Mouse (Mus musculus) hindbrain, embryonic 16.5 days (tissue): ENCODE results near the gene Dio1. TPM values are rescaled to one million over a fixed set of nuclear protein-coding genes. Genes with fewer than 3 reads are reported as not detected.
A peak's percentile ranks its signal among the peaks of the same experiment; 100 is the strongest.

Experiments used
- ATAC-seq: fragments of 200-750 bp; cut with Nextera tagmentation; 2 replicates; pipeline ENCODE4 v1.8.0; 2017; ENCODE audit warnings: moderate TSS enrichment, moderate library complexity
- H3K27ac ChIP-seq: fragments of 300-500 bp; sonication (generic); 2 replicates; pipeline ENCODE4 v1.5.1; 2014; ENCODE audit warnings: low read depth, mild to moderate bottlenecking, control low read depth, low read length, moderate library complexity
- H3K27me3 ChIP-seq: fragments of 300-500 bp; sonication (generic); replicated peaks from 2 replicates; pipeline ENCODE4 v1.6.1; 2014; ENCODE audit warnings: low read length; ENCODE audit not compliant: control insufficient read depth, insufficient read depth
- H3K36me3 ChIP-seq: fragments of 300-500 bp; sonication (generic); 2 replicates; pipeline ENCODE4 v1.6.1; 2014; ENCODE audit warnings: mild to moderate bottlenecking, low read length, moderate library complexity, mixed read lengths; ENCODE audit not compliant: control insufficient read depth, insufficient read depth
- H3K4me1 ChIP-seq: fragments of 300-500 bp; sonication (generic); 2 replicates; pipeline ENCODE4 v1.6.1; 2014; ENCODE audit warnings: low read depth, low read length; ENCODE audit not compliant: control insufficient read depth, insufficient read depth
- H3K4me2 ChIP-seq: fragments of 300-500 bp; sonication (generic); 2 replicates; pipeline ENCODE4 v1.6.1; 2014; ENCODE audit warnings: mild to moderate bottlenecking, low read length, control low read depth, moderate library complexity
- H3K4me3 ChIP-seq: fragments of 300-500 bp; sonication (generic); 2 replicates; pipeline ENCODE4 v1.5.1; 2014; ENCODE audit warnings: mild to moderate bottlenecking, low read length, control low read depth, moderate library complexity
- H3K9ac ChIP-seq: fragments of 300-500 bp; sonication (generic); 2 replicates; pipeline ENCODE4 v1.6.1; 2014; ENCODE audit warnings: low read depth, mild to moderate bottlenecking, control low read depth, low read length, moderate library complexity
- H3K9me3 ChIP-seq: fragments of 300-500 bp; sonication (generic); 2 replicates; pipeline ENCODE4 v1.6.1; 2014; ENCODE audit warnings: mild to moderate bottlenecking, low read length, moderate library complexity; ENCODE audit not compliant: control insufficient read depth
- WGBS: fragments of 180-500 bp; shearing (Covaris S2); extraction: QIAGEN DNeasy Blood & Tissue Kit; methylation state at CpG from one replicate; pipeline ENCODE4 v1.1.7; 2014; 5-methylcytosine and 5-hydroxymethylcytosine counted together
- polyA plus RNA-seq: library from polyadenylated mRNA; unstranded; fragments of >200 nt; fragmentation: Nextera tagmentation; extraction: Ambion mirVana; gene quantifications from 2 replicates; pipeline ENCODE4 v1.2.1, GENCODE M21; 2015

Gene Dio1
- polyA plus RNA-seq = not detected in 2 replicates

DNA sequence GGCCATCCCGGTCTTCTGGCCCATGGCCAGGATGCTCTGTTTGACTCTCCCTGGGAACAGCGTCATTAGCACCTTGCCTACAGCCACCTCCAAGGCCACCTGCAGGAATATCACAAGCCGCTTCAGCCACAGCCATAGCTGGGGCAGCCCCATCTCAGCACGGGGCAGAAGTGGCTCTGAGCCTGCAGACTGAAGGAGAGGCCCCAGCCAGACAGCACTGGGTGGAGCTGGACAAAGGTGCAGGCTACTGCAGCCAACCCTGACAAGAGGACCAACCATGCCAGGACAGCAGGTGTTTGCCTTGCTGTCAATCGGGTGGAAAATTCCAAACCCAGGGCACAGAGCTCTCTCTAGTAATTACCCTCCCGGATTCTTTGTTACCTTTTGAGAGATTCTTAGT, at the start of gene Dio1:
Gene Dio1, minus strand, starts transcription at position 204 of the 400 bp plus-strand sequence.
- ATAC-seq = no peak

DNA sequence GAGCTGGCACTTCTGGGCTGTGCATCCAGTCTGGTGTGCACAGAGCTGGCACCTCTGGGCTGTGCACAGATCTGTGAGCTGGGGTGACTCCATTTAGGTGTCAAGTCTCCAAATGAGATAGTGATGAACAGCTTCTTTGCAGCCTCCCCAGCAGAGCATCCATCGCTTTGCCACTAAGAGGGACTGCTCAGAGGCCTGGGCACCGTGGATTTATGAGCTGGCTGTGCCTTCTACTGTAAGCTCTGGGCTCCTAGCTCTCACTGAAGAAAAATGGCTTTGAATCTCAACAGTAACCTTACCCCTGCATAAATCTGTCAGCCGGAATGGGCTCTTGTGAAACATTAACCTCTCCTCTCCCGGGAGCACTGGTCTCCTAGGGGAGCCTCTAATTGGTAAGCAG, 47.6 kb upstream of the Dio1 start:
- Histone ChIP-seq H3K4me3 (no peak overlapping the region), H3K27ac (no peak overlapping the region), H3K27me3 (no peaks in the 10 kb centered on the region), H3K4me2 (no peak overlapping the region), H3K36me3 (no peaks in the 10 kb centered on the region), H3K9ac (peak overlapping the region; percentile 17; the same call in 1 of the 2 replicates), H3K4me1 (no peaks in the 10 kb centered on the region), H3K9me3 (no peaks in the 10 kb centered on the region)
- WGBS = 29% methylated on average over 4 of the region's 4 CpGs
- ATAC-seq = peak; percentile 67

More for the DNA sequence above, at the start of gene Dio1:
- H3K4me3 ChIP-seq = no peak within 1 kb of the TSS
- no peaks in the 10 kb centered on the region for H3K36me3 ChIP-seq
- 61% methylated on average over 6 of the region's 6 CpGs for WGBS
- no peak within 1 kb of the TSS for H3K4me2 ChIP-seq
- H3K9me3 ChIP-seq = 0 out of 2 replicates have a peak, but pooled peaks cover 3% of the 10 kb centered on the region
- no peaks in the 10 kb centered on the region for H3K27me3 ChIP-seq
- no peaks in the 10 kb centered on the region; the same call in 1 of the 2 replicates for H3K4me1 ChIP-seq
- no peak within 1 kb of the TSS for H3K9ac ChIP-seq
- no peak within 1 kb of the TSS for H3K27ac ChIP-seq

DNA sequence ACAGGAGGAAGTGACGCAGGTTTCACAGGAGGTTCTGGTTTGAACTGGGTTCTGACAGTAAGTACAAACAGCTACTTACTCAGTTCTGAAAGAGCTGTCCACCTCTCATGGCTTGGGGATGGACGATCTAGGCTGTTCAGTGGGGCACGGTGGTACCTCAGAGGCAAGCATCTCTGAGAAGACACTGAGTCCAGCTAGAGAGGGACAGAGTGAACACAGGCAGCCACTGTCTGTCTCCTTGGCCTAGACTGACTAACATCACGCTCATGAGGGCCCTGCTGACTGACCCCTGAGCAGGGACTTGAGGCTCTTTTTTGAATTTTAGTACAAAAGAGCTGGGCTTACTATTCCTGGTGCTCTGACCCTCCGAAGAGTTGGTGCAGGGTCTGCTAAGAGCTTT, 47.2 kb upstream of the Dio1 start:
- Histone ChIP-seq H3K27ac (no peak overlapping the region), H3K27me3 (no peaks in the 10 kb centered on the region), H3K9ac (no peak overlapping the region), H3K4me3 (no peak overlapping the region), H3K4me2 (no peak overlapping the region), H3K36me3 (no peaks in the 10 kb centered on the region), H3K9me3 (no peaks in the 10 kb centered on the region), H3K4me1 (no peaks in the 10 kb centered on the region)
- WGBS = 81% methylated on average over 5 of the region's 5 CpGs
- no peak for ATAC-seq

DNA sequence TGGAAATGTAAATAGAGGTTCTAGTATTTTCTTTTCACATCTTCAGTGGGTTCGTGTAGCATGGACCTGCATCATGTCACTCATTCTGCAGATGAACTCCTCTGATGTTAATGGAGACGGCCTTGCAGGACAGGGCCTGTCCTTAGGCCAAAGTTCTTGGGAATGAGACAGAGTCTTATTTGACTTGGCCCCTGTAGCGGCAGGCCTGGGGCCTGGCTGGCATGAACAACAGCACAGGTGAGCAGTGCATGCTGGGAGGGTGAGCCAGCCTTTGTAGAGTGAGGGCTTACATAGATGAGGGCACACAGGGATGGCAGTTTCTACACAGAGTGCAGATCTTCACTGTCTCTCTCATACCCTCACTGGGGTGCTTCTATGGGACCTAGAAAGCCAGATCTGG, 46.6 kb upstream of the Dio1 start:
- no peak overlapping the region for H3K27ac ChIP-seq
- H3K9me3 ChIP-seq = no peaks in the 10 kb centered on the region
- no peak for ATAC-seq

DNA sequence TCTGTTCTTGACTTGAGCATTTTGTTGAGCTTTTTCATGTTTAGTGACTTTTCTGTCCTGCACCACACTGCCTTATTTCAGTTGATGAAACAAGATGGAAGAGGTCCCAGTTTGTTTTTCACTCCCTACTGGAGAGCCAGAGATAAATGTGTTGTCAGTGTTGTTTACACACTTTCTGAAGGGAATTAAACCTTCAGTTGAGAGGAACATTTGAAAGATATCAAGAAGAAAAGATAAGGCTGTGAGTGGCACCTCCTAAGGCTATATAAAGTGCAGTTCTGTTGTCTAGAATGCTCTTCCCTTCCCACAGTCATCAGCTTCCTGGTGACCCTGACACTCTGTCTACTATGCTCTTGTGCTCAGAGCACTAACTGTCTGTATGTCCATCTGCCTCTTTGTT, 44.4 kb upstream of the Dio1 start:
- Histone ChIP-seq H3K4me3 (no peak overlapping the region), H3K9me3 (no peaks in the 10 kb centered on the region), H3K4me2 (no peak overlapping the region), H3K9ac (no peak overlapping the region), H3K27ac (no peak overlapping the region), H3K4me1 (peaks cover 7% of the 10 kb centered on the region), H3K36me3 (no peaks in the 10 kb centered on the region), H3K27me3 (no peaks in the 10 kb centered on the region)
- ATAC-seq = no peak

More for the DNA sequence above, 46.6 kb upstream of the Dio1 start:
- WGBS = 93% methylated on average over 3 of the region's 3 CpGs
- Histone ChIP-seq H3K27me3 (no peaks in the 10 kb centered on the region), H3K36me3 (no peaks in the 10 kb centered on the region), H3K9ac (no peak overlapping the region), H3K4me2 (no peak overlapping the region), H3K4me3 (no peak overlapping the region), H3K4me1 (peaks cover 5% of the 10 kb centered on the region; the same call in 1 of the 2 replicates)

DNA sequence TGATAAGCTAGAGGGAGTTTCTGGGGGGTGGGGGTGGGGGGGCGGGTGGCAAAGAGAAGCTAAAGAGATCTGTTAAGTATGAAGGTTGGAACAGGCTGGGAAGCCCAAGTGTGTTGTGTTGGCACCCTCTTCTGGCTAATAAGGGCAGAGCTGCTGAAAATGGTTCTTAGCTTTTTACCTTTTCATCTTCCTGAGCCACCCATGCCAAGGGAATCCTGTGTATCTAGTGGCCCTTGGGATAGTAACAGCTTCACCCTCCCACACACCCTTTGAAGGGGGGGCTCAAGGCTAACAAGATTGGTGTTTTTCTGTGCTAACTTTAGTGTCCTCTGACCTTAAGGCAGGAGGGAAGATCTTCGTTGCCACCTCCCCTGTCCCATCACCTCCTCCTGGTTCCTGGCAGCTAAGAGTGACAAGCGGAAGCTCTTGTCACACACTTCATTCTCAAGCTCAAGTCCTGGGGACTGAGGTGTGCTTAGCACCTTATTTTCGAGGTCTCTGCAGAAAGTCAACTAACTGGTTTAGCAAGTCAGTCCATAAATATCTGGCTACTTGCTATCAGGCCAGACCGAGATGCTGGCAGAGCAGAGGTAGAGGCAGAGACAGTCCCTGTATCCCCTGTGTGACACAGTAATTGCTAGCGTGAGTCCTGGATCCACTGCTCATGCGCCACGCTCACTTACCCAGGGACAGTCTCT, 42.5 kb upstream of the Dio1 start:
- H3K9ac ChIP-seq = no peak overlapping the region
- no peak overlapping the region for H3K4me2 ChIP-seq
- no peak overlapping the region for H3K4me3 ChIP-seq
- ATAC-seq = peak; percentile 64; the same call in 1 of the 2 replicates
- 75% methylated on average over 8 of the region's 8 CpGs for WGBS
- no peaks in the 10 kb centered on the region for H3K27me3 ChIP-seq
- H3K4me1 ChIP-seq = peaks cover 7% of the 10 kb centered on the region
- no peak overlapping the region for H3K27ac ChIP-seq
- H3K36me3 ChIP-seq = no peaks in the 10 kb centered on the region
- H3K9me3 ChIP-seq = no peaks in the 10 kb centered on the region

DNA sequence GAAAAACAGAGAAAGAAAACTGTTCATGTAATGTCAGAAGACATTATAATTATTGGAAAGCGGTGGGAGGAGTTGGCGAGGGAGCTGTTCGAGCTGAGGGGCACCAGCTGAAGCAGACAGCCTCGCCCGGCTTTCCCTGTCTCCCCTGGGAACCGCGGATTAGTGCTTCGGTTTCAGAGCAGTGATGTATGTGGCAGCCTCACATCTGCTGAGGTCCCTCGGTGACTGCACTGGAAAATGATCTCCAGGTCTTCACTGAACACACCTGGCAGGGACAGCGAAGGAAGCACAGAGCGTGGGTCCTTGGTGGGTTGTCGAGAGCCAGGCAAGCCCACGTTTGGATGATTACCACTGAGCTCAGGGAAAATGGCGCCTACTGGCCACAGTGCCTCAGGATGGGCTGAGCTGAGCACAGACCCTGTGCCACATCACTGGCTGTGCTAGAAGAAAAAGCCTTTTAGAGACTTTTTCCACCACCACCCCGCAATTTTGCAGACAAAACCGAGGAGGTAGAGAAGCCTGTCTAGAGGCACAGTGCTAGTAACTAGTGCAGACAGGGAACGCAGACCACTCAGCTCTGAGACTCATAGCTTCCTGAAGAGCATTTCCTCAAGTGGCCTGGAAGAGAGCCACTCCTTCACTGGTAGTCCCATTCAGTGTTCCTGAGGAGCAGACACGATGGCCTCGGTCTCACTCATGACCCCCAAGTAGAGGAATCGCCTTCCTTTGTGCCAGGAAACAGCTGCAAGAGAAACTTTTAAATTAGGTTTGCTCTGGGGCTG, 41.8 kb upstream of the Dio1 start:
- 57% methylated on average over 20 of the region's 20 CpGs for WGBS
- peak; percentile 31; the same call in 1 of the 2 replicates for ATAC-seq
- H3K27ac ChIP-seq = peak overlapping the region; percentile 42; the same call in 1 of the 2 replicates
- H3K9ac ChIP-seq = 0 out of 2 replicates have a peak overlapping the region, but pooled peaks have one; percentile 19
- H3K4me3 ChIP-seq = no peak overlapping the region
- no peaks in the 10 kb centered on the region for H3K9me3 ChIP-seq
- no peaks in the 10 kb centered on the region for H3K36me3 ChIP-seq
- no peaks in the 10 kb centered on the region for H3K27me3 ChIP-seq
- H3K4me2 ChIP-seq = 0 out of 2 replicates have a peak overlapping the region, but pooled peaks have one; percentile 16
- peaks cover 7% of the 10 kb centered on the region for H3K4me1 ChIP-seq

DNA sequence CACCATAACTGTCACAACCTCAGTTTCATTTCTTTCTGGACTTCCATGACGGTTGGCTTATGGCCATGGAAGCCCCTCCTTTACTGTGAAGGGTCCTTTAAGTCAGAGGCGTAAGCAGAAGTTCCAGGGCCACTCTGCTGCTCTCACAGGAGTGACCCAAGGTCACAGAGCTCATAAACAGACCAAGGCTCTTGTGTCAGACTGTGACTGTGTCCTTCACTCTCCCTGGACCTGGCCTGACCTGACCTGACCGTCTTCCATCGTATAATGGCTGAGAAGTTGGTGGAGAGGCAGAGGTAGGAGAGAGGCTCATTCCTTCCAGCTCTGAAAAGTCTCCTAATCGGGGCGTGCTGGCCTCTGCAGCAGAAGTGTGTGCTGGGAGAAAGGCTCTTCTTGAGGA, 40.3 kb upstream of the Dio1 start:
- ATAC-seq = no peak
- 81% methylated on average over 6 of the region's 6 CpGs for WGBS

DNA sequence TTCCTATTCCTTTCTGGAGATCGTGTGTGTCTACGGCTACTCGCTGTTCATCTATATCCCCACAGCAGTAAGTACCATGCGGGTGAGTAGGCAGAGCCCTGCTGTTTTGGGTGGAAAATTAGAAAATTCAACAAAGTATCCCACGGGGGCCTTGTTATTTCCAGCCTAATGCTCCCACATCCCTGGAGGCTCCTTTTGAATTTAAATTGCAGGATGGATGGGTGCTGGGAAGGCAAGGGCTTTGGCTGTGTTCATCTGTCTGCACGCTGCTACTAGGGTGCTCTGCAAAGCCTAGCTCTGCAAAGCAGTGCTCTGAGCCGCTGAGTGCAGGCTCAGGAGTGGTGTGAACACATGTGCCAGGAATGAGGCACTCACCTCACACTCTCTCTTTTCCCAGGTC, 37.6 kb upstream of the Dio1 start:
- no peaks in the 10 kb centered on the region for H3K36me3 ChIP-seq
- no peak overlapping the region for H3K9ac ChIP-seq
- WGBS = 73% methylated on average over 7 of the region's 7 CpGs
- no peak overlapping the region for H3K27ac ChIP-seq
- H3K4me3 ChIP-seq = no peak overlapping the region
- no peaks in the 10 kb centered on the region for H3K27me3 ChIP-seq
- H3K9me3 ChIP-seq = no peaks in the 10 kb centered on the region
- no peak overlapping the region for H3K4me2 ChIP-seq
- ATAC-seq = peak; percentile 54; the same call in 1 of the 2 replicates
- peaks cover 7% of the 10 kb centered on the region for H3K4me1 ChIP-seq

More for the DNA sequence above, 40.3 kb upstream of the Dio1 start:
- Histone ChIP-seq H3K9ac (no peak overlapping the region), H3K36me3 (no peaks in the 10 kb centered on the region), H3K4me3 (no peak overlapping the region), H3K4me1 (peaks cover 7% of the 10 kb centered on the region), H3K27ac (no peak overlapping the region), H3K9me3 (no peaks in the 10 kb centered on the region), H3K4me2 (no peak overlapping the region), H3K27me3 (no peaks in the 10 kb centered on the region)
